Mouse (Mus musculus) ES-Bruce4 (cell line): ENCODE measurements around the gene Fnbp1. TPM values are rescaled to one million over a fixed set of nuclear protein-coding genes. Genes with fewer than 3 reads are reported as not detected.

ENCODE experiments used
- H3K27ac ChIP-seq: 2 replicates; pipeline ENCODE4 v1.5.1; 2012; ENCODE audit warnings: low read length, inconsistent platforms; ENCODE audit not compliant: insufficient read depth
- H3K27me3 ChIP-seq: 2 replicates; pipeline ENCODE4 v1.6.1; 2012; ENCODE audit warnings: mild to moderate bottlenecking, low read length, inconsistent platforms; ENCODE audit not compliant: control insufficient read depth, poor library complexity, insufficient read depth, severe bottlenecking
- H3K36me3 ChIP-seq: 2 replicates; pipeline ENCODE4 v1.6.1; 2012; ENCODE audit warnings: inconsistent platforms, mild to moderate bottlenecking, low read length, moderate library complexity; ENCODE audit not compliant: control insufficient read depth, poor library complexity, insufficient read depth, severe bottlenecking
- H3K4me1 ChIP-seq: one replicate; pipeline ENCODE4 v1.8.1; 2011; ENCODE audit warnings: low read length; ENCODE audit not compliant: control insufficient read depth, insufficient read depth
- H3K4me3 ChIP-seq: 2 replicates; pipeline ENCODE4 v1.5.1; 2011; ENCODE audit warnings: low read depth, mild to moderate bottlenecking, low read length
- H3K9ac ChIP-seq: 2 replicates; pipeline ENCODE4 v1.6.1; 2012; ENCODE audit warnings: low read depth, mild to moderate bottlenecking, inconsistent platforms; ENCODE audit not compliant: poor library complexity, severe bottlenecking
- H3K9me3 ChIP-seq: replicated peaks from 2 replicates; pipeline ENCODE4 v1.6.1; 2012; ENCODE audit warnings: mild to moderate bottlenecking, low read length, inconsistent platforms; ENCODE audit not compliant: control insufficient read depth, poor library complexity, insufficient read depth, severe bottlenecking
- CTCF ChIP-seq: IDR thresholded peaks from one replicate; pipeline ENCODE4 v1.8.1; 2011; ENCODE audit warnings: low read depth, low read length
- EP300 ChIP-seq: IDR thresholded peaks from 2 replicates; pipeline ENCODE4 v1.6.1; 2011; ENCODE audit warnings: low read depth, low read length; ENCODE audit not compliant: insufficient read depth
- POLR2A ChIP-seq: IDR thresholded peaks from one replicate; pipeline ENCODE4 v1.8.1; 2011; ENCODE audit warnings: low read length; ENCODE audit not compliant: insufficient read depth
- polyA plus RNA-seq: library from polyadenylated mRNA; stranded (reverse); fragments of >200 nt; gene quantifications from 2 replicates; pipeline ENCODE4 v1.2.4, GENCODE M21; 2011; ENCODE audit warnings: low read depth; ENCODE audit not compliant: missing spikeins, insufficient read depth, insufficient read length

Fnbp1 gene
- polyA plus RNA-seq, 1 experiment: 77.7 TPM

DNA sequence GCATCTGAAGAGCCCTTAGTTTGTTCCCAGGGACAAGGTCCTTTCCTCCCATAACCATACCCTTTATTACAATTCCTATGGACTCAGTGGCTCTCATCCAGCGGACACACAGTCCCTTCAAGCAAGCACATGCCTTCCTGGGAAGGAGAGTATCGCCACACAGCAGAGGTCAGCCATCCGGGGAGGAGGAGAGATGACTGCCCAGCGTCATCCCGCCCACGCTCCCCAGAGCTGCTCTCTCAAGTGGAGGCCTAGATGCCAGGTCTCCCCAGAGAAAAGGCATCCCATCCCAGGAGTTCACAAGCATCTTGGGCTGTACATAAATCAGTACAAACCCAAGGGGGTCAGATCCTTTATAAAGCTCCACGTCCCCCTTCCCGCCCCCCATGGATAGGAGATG lies 9.1 kb downstream of the Fnbp1 start:
- H3K9me3 ChIP-seq: no peaks in the 10 kb centered on the region
- no peak overlapping the region for H3K27ac ChIP-seq
- H3K4me3 ChIP-seq: no peak overlapping the region
- TF ChIP-seq EP300 (no peak), POLR2A (no peak), CTCF (no peak)
- no peak overlapping the region for H3K9ac ChIP-seq
- no peaks in the 10 kb centered on the region for H3K27me3 ChIP-seq
- H3K4me1 ChIP-seq: peaks cover 10% of the 10 kb centered on the region
- H3K36me3 ChIP-seq: no peaks in the 10 kb centered on the region

DNA sequence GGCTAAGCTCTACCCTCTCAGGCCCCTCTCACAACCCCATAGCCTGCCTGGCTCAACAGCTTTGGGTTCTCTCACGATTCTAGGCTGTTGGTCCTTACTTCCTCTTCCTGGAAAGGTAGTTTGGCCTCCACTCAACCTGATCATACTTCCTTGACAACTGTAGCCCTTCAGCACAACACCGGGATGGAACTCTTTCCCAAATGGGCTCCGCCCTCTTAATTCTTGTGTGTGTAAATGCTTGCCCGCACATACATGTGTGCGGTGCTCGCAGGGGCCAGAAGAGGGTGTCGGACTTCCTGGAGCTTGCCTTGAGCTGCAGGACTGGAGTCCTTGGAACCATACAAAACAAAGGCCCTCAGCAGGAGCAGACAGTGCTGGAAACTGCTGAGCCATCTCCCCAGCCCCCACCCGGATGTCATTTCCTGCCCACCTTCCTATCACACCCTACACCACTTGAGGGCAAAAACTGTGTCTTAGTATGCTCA lies 11.0 kb downstream of the Fnbp1 start:
- no peak overlapping the region for H3K9ac ChIP-seq

DNA sequence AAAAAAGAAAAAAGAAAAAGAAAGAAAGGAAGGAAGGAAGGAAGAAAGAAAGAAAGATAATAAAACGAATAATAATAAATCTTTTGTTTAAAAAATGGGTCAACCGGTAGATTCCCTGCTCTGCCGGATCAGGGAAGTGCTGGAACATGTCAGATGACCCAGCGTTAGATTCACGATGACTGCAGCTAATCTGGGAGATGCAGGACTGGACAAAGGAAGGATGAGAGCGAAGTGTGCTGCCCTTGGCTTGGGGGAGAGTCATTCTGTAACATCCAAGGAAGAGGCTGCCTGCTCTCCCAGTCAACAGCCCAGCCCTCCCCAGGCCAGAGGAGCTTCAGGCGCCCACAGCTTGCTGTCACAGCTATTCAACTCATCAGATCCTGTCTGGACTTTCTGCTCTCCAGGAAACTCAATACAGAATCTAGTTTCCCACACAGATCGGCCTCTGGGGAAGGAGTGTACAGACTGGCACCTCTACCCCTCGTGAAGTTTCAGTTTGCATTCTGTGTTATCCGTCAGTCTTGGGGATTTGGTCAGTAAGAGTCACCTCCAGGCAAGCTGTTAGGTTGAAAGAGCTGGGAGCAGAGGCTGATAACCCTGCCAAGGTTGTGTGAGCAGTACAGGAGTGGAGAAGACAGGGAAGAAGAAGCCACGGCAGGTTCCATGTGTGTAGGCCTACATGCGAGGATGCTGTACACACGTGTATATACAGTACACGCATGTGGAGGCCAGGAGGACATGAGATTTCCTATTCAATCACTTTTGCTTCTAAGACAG lies 11.9 kb downstream of the Fnbp1 start:
- TF ChIP-seq CTCF (no peak), EP300 (no peak), POLR2A (no peak)
- peak overlapping the region; percentile 66 for H3K27ac ChIP-seq
- H3K4me3 ChIP-seq: no peak overlapping the region
- no peaks in the 10 kb centered on the region for H3K36me3 ChIP-seq
- no peaks in the 10 kb centered on the region for H3K9me3 ChIP-seq
- peaks cover 12% of the 10 kb centered on the region for H3K4me1 ChIP-seq
- H3K27me3 ChIP-seq: no peaks in the 10 kb centered on the region
- H3K9ac ChIP-seq: no peak overlapping the region

More for the DNA sequence above, 11.0 kb downstream of the Fnbp1 start:
- no peaks in the 10 kb centered on the region for H3K27me3 ChIP-seq
- TF ChIP-seq EP300 (peak; percentile 89), POLR2A (no peak)
- H3K27ac ChIP-seq: peak overlapping the region; percentile 66
- peak overlapping the region; percentile 18 for H3K4me3 ChIP-seq
- H3K9me3 ChIP-seq: no peaks in the 10 kb centered on the region
- H3K36me3 ChIP-seq: no peaks in the 10 kb centered on the region
- peaks cover 12% of the 10 kb centered on the region for H3K4me1 ChIP-seq

DNA sequence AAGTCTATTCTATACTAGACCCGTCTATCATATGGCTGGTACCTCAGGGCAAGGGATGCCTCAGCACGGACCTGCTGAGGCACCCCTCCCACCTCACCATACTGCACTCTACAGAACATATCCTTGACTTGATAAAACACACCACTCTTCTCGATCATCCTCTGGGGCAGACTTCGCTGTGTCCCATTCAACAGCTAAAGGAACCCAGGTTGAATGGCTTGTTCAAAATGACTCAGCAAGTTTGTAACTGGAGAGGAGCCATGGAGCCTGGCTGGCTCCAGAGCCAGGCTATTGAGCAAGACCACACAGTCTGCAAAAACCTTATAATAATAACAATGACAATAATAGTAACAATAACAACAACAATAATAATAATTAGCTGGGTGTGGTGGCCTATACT lies 13.9 kb downstream of the Fnbp1 start:
- Histone ChIP-seq H3K27me3 (no peaks in the 10 kb centered on the region), H3K4me3 (no peak overlapping the region), H3K36me3 (no peaks in the 10 kb centered on the region), H3K27ac (peak overlapping the region; percentile 97), H3K9me3 (no peaks in the 10 kb centered on the region), H3K4me1 (peaks cover 12% of the 10 kb centered on the region), H3K9ac (no peak overlapping the region)
- TF ChIP-seq EP300: peak; percentile 65; the same call in 1 of the 2 replicates
- no peak for TF ChIP-seq POLR2A

DNA sequence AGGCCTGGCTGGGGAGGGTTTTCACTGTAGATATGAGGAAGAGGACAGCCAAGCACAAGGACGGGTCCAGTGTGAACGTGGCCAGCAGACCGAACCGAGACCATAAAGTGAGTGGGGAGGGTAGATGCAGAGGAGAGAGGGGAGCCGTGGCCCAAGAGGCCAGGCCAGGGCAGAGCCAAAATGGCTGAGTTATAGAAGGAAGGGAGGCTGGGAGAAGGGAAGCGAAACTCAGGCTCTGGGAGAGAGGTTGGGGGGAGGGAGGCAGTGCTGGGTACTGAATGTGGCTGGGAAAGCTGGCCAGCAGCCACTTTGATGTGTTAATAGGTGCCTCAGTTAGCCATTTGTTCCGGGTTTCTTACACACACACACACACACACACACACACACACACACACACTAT lies 14.6 kb downstream of the Fnbp1 start:
- Histone ChIP-seq H3K36me3 (no peaks in the 10 kb centered on the region), H3K9me3 (no peaks in the 10 kb centered on the region), H3K4me3 (peak overlapping the region; percentile 23), H3K27ac (peak overlapping the region; percentile 60), H3K4me1 (peaks cover 12% of the 10 kb centered on the region), H3K27me3 (no peaks in the 10 kb centered on the region), H3K9ac (no peak overlapping the region)
- TF ChIP-seq CTCF: no peak
- TF ChIP-seq EP300: peak; percentile 70
- TF ChIP-seq POLR2A: no peak

DNA sequence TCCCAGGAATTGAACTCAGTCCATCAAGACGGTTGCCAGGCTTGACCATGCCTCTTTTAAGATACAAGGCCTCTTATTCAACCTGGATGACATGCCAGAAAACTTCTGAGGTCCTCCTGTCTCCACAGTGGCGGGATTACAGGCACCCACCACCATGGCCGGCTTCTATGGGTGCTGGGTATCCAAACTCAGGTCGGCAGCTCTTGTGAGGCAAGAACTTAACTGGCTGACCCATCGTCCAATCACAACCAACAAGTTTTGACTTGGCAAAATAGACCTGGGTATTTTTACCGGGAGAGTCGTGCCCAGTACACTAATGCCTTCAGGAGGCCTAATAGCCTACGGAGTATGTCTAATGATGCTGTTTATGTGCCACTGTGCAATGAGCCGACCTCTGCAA lies 15.8 kb downstream of the Fnbp1 start:
- H3K27ac ChIP-seq: no peak overlapping the region
- no peak for TF ChIP-seq EP300
- no peak for TF ChIP-seq POLR2A
- no peak for TF ChIP-seq CTCF
- no peaks in the 10 kb centered on the region for H3K27me3 ChIP-seq
- no peak overlapping the region for H3K4me3 ChIP-seq
- no peak overlapping the region for H3K9ac ChIP-seq
- peaks cover 10% of the 10 kb centered on the region for H3K4me1 ChIP-seq
- no peaks in the 10 kb centered on the region for H3K36me3 ChIP-seq
- H3K9me3 ChIP-seq: no peaks in the 10 kb centered on the region
